Mouse (Mus musculus) hindbrain, embryonic 14.5 days (tissue): ENCODE measurements around the gene Dpysl5. TPM values are rescaled to one million over a fixed set of nuclear protein-coding genes. Genes with fewer than 3 reads are reported as not detected.
A peak's percentile ranks its signal among the peaks of the same experiment; 100 is the strongest.

ENCODE experiments used
- ATAC-seq: fragments of 200-750 bp; cut with Nextera tagmentation; 2 replicates; pipeline ENCODE4 v1.8.0; 2017; ENCODE audit warnings: moderate number of reproducible peaks, mild to moderate bottlenecking, moderate TSS enrichment, moderate library complexity; ENCODE audit not compliant: low FRiP score
- DNase-seq: peaks from one replicate; pipeline ENCODE4 v3.0.0-alpha.2; 2015; ENCODE audit warnings: low spot score
- H3K27ac ChIP-seq: fragments of 300-500 bp; sonication (generic); 2 replicates; pipeline ENCODE4 v1.5.1; 2014; ENCODE audit warnings: mild to moderate bottlenecking, moderate library complexity
- H3K27me3 ChIP-seq: fragments of 300-500 bp; sonication (generic); 2 replicates; pipeline ENCODE4 v1.6.1; 2014; ENCODE audit warnings: mild to moderate bottlenecking, low read length, mixed read lengths; ENCODE audit not compliant: control insufficient read depth, insufficient read depth
- H3K36me3 ChIP-seq: fragments of 300-500 bp; sonication (generic); replicated peaks from 2 replicates; pipeline ENCODE4 v1.6.1; 2014; ENCODE audit not compliant: control insufficient read depth, insufficient read depth
- H3K4me1 ChIP-seq: fragments of 300-500 bp; sonication (generic); replicated peaks from 2 replicates; pipeline ENCODE4 v1.6.1; 2014; ENCODE audit warnings: antibody characterized with exemption, low read length, mixed read lengths; ENCODE audit not compliant: control insufficient read depth, insufficient read depth
- H3K4me2 ChIP-seq: fragments of 300-500 bp; sonication (generic); replicated peaks from 2 replicates; pipeline ENCODE4 v1.6.1; 2014; ENCODE audit warnings: mild to moderate bottlenecking, moderate library complexity
- H3K4me3 ChIP-seq: fragments of 300-500 bp; sonication (generic); replicated peaks from 2 replicates; pipeline ENCODE4 v1.5.1; 2014; ENCODE audit warnings: mild to moderate bottlenecking, low read length
- H3K9ac ChIP-seq: fragments of 300-500 bp; sonication (generic); 2 replicates; pipeline ENCODE4 v1.6.1; 2014
- H3K9me3 ChIP-seq: fragments of 300-500 bp; sonication (generic); 2 replicates; pipeline ENCODE4 v1.6.1; 2016; ENCODE audit warnings: low read length; ENCODE audit not compliant: control insufficient read depth
- WGBS: fragments of 180-500 bp; shearing (Covaris S2); extraction: QIAGEN DNeasy Blood & Tissue Kit; methylation state at CpG from one replicate; pipeline ENCODE4 v1.1.7; 2014; 5-methylcytosine and 5-hydroxymethylcytosine counted together
- polyA plus RNA-seq: library from polyadenylated mRNA; unstranded; fragments of >200 nt; fragmentation: Nextera tagmentation; extraction: Ambion mirVana; gene quantifications from 2 replicates; pipeline ENCODE4 v1.2.1, GENCODE M21; 2014

Gene Dpysl5
- polyA plus RNA-seq: 202 and 220 TPM in 2 replicates

- Histone ChIP-seq H3K4me3 (peak within 1 kb of the TSS; percentile 73), H3K36me3 (0 out of 2 replicates have a peak, but pooled peaks cover 6% of the 10 kb centered on the region), H3K27ac (peak within 1 kb of the TSS; percentile 95), H3K4me2 (peak within 1 kb of the TSS; percentile 80), H3K9ac (peak within 1 kb of the TSS; percentile 90), H3K4me1 (peaks cover 15% of the 10 kb centered on the region), H3K9me3 (no peaks in the 10 kb centered on the region), H3K27me3 (no peaks in the 10 kb centered on the region)
- peak; percentile 88 for DNase-seq
- under 1% methylated on average over 63 of the region's 71 CpGs for WGBS
- peak; percentile 90 for ATAC-seq
Measured at GRCm38 (mm10) chr5:30711147-30712001, at the start of gene Dpysl5. Dpysl5 (plus strand) TSS chr5:30711564.

- Histone ChIP-seq H3K27me3 (no peaks in the 10 kb centered on the region), H3K4me3 (no peak overlapping the region), H3K36me3 (no peaks in the 10 kb centered on the region), H3K9me3 (no peaks in the 10 kb centered on the region), H3K4me2 (no peak overlapping the region), H3K4me1 (peaks cover 10% of the 10 kb centered on the region; the same call in 1 of the 2 replicates), H3K9ac (no peak overlapping the region), H3K27ac (no peak overlapping the region)
- WGBS: 93% methylated on average over 9 of the region's 9 CpGs
- ATAC-seq (no peak), DNase-seq (no peak)
Measured at GRCm38 (mm10) chr5:30665360-30665759, 46.0 kb upstream of the Dpysl5 start.

GRCm38 (mm10) chr5:30665968-30666367 is 45.4 kb upstream of the Dpysl5 start:
- no peak for DNase-seq
- Histone ChIP-seq H3K9ac (peak overlapping the region; percentile 50), H3K4me3 (peak overlapping the region; percentile 50), H3K4me2 (peak overlapping the region; percentile 71), H3K36me3 (no peaks in the 10 kb centered on the region), H3K27ac (peak overlapping the region; percentile 5; the same call in 1 of the 2 replicates), H3K9me3 (no peaks in the 10 kb centered on the region), H3K27me3 (no peaks in the 10 kb centered on the region), H3K4me1 (peaks cover 10% of the 10 kb centered on the region; the same call in 1 of the 2 replicates)
- 59% methylated on average over 6 of the region's 6 CpGs for WGBS
- ATAC-seq: no peak

GRCm38 (mm10) chr5:30666391-30667195 is 44.8 kb upstream of the Dpysl5 start, which contains the start of gene Cenpa:
Cenpa (plus strand) TSS chr5:30666777.
- peak within 1 kb of the TSS; percentile 57 for H3K9ac ChIP-seq
- H3K27me3 ChIP-seq: no peaks in the 10 kb centered on the region
- under 1% methylated on average over 40 of the region's 40 CpGs for WGBS
- no peaks in the 10 kb centered on the region for H3K36me3 ChIP-seq
- peak within 1 kb of the TSS; percentile 71 for H3K4me2 ChIP-seq
- H3K4me1 ChIP-seq: peaks cover 10% of the 10 kb centered on the region; the same call in 1 of the 2 replicates
- no peaks in the 10 kb centered on the region for H3K9me3 ChIP-seq
- ATAC-seq: peak; percentile 97
- peak within 1 kb of the TSS; percentile 50 for H3K4me3 ChIP-seq
- H3K27ac ChIP-seq: peak within 1 kb of the TSS; percentile 5; the same call in 1 of the 2 replicates
- peak; percentile 88 for DNase-seq

- H3K27ac ChIP-seq: no peak overlapping the region
- H3K27me3 ChIP-seq: no peaks in the 10 kb centered on the region
- H3K36me3 ChIP-seq: no peaks in the 10 kb centered on the region
- peak overlapping the region; percentile 71 for H3K4me2 ChIP-seq
- DNase-seq: no peak
- peaks cover 10% of the 10 kb centered on the region; the same call in 1 of the 2 replicates for H3K4me1 ChIP-seq
- no peak for ATAC-seq
- H3K9ac ChIP-seq: peak overlapping the region; percentile 57
- no peaks in the 10 kb centered on the region for H3K9me3 ChIP-seq
- under 1% methylated on average over 13 of the region's 13 CpGs for WGBS
- H3K4me3 ChIP-seq: peak overlapping the region; percentile 50
Measured at GRCm38 (mm10) chr5:30667215-30667614, 44.1 kb upstream of the Dpysl5 start.

- peak overlapping the region; percentile 71 for H3K4me2 ChIP-seq
- DNase-seq: no peak
Measured at GRCm38 (mm10) chr5:30667686-30668085, 43.7 kb upstream of the Dpysl5 start.

GRCm38 (mm10) chr5:30668637-30669495 is 42.5 kb upstream of the Dpysl5 start:
- H3K9me3 ChIP-seq: no peaks in the 10 kb centered on the region
- no peak overlapping the region for H3K27ac ChIP-seq
- DNase-seq: no peak
- peaks cover 10% of the 10 kb centered on the region; the same call in 1 of the 2 replicates for H3K4me1 ChIP-seq
- no peaks in the 10 kb centered on the region for H3K36me3 ChIP-seq
- H3K27me3 ChIP-seq: no peaks in the 10 kb centered on the region
- 94% methylated on average over 9 of the region's 9 CpGs for WGBS
- no peak overlapping the region for H3K9ac ChIP-seq
- no peak for ATAC-seq
- no peak overlapping the region for H3K4me2 ChIP-seq
- H3K4me3 ChIP-seq: no peak overlapping the region

More at GRCm38 (mm10) chr5:30667686-30668085, 43.7 kb upstream of the Dpysl5 start:
- H3K27ac ChIP-seq: no peak overlapping the region
- H3K4me3 ChIP-seq: peak overlapping the region; percentile 50
- no peaks in the 10 kb centered on the region for H3K36me3 ChIP-seq
- no peaks in the 10 kb centered on the region for H3K27me3 ChIP-seq
- H3K4me1 ChIP-seq: peaks cover 10% of the 10 kb centered on the region; the same call in 1 of the 2 replicates
- H3K9me3 ChIP-seq: no peaks in the 10 kb centered on the region
- peak overlapping the region; percentile 57 for H3K9ac ChIP-seq
- WGBS: 14% methylated on average over 3 of the region's 3 CpGs
- ATAC-seq: no peak

- no peaks in the 10 kb centered on the region for H3K9me3 ChIP-seq
- DNase-seq (no peak), ATAC-seq (no peak)
- no peak overlapping the region for H3K9ac ChIP-seq
- H3K36me3 ChIP-seq: no peaks in the 10 kb centered on the region
- no peak overlapping the region for H3K4me2 ChIP-seq
- no peak overlapping the region for H3K4me3 ChIP-seq
- H3K4me1 ChIP-seq: peaks cover 10% of the 10 kb centered on the region; the same call in 1 of the 2 replicates
- 88% methylated on average over 3 of the region's 3 CpGs for WGBS
- no peaks in the 10 kb centered on the region for H3K27me3 ChIP-seq
- no peak overlapping the region for H3K27ac ChIP-seq
Measured at GRCm38 (mm10) chr5:30669496-30669830, 41.9 kb upstream of the Dpysl5 start.
